Mouse (Mus musculus) naive thymus-derived CD4-positive, alpha-beta T cell, adult 5 months (primary cell): ENCODE measurements around the gene Stom. TPM values are rescaled to one million over a fixed set of nuclear protein-coding genes. Genes with fewer than 3 reads are reported as not detected.

ENCODE experiments used
- polyA plus RNA-seq: library from polyadenylated mRNA; unstranded; fragments of 100-300 nt; shearing (Covaris generic); gene quantifications from one replicate; pipeline ENCODE4 v1.2.1, GENCODE M21; 2017

Stom gene
- 1.3 TPM for polyA plus RNA-seq

DNA sequence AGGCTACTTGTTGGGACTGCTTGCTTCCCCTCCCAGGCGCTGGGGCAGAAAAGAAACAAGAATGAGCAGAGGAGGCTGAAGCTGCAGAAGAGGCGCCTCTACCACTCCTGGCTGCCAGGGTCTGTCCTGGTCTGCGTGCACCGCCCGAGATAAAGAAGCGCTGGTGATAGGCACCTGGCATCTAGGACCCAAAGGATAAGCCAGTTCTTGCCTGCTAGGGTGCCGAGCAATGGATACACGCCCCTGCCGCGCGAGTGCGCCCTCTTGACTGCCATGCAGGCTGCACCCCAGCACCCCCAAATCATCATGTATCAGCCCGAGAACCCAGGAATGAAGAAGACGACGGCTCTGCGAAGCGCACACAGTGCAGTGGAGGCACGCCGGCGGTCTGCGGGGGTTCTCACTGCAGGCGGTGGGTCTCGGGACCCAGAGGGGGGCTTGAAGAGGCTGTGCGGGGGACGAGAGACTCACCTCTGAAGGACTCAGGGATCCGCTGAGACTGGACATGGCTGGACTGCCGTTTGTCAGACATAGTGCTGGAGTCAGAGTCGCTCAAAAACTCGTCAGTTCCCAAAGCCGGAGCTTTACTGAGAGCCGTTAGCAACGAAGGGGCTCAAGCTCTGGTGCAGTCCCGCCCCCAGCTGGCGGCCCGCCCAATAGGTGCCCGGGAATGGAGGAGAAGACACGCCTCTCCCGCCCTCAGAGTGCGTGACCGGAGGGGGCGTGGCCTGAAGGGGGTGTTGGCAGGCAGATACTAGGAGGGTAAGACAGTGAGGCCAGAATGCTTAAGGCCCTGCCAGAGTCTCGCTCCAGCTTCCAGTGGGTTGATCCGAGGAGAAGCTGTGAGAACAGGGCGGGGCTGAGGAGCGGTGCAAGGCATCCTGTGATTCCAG, at the start of gene Stom:
Gene Stom (minus strand): TSS at position 589 of the 893 bp plus-strand sequence.

DNA sequence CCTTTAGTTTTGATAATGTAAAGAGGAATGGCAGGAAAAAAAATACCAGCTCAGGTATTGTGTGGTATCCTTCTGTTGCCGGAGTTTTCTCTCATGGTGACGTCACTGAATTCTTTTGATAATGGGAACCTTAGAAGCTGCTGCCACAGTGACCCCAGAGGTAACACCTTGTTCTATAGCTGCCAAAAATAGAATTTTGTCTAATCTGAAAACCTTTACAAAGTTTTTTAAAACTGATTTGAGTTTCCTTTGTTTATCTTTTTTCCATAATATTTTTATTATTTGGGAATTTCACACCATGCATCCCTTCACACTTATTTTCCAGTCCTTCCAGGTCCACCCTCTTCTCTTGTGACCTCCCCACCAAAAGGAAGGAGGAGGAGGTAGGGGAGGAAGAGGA, 30.9 kb upstream of the Stom start, which contains the start of gene 4930568D16Rik:
Gene 4930568D16Rik (minus strand): TSS at position 101 of the 400 bp plus-strand sequence.

Other genes with a start within 250 kb of the Stom start
- 0.90 TPM for gene AI182371, start 235.4 kb downstream of the Stom start, polyA plus RNA-seq
- 99.0 TPM for gene Cntrl, start 227.5 kb downstream of the Stom start, polyA plus RNA-seq
- 221 TPM for gene Rab14, start 135.9 kb downstream of the Stom start, polyA plus RNA-seq
- 48.3 TPM for gene Gsn, start 80.6 kb downstream of the Stom start, polyA plus RNA-seq
- gene 4930568D16Rik, start 30.8 kb upstream of the Stom start, polyA plus RNA-seq = not detected
- gene 4930402F06Rik, start 60.2 kb upstream of the Stom start, polyA plus RNA-seq = not detected
- gene Ggta1, start 126.3 kb upstream of the Stom start, polyA plus RNA-seq = 9.6 TPM
- gene Dab2ip, start 221.3 kb upstream of the Stom start, polyA plus RNA-seq = not detected